Mouse (Mus musculus) kidney, adult 2 months (tissue): ENCODE measurements around the gene Adi1. TPM values are rescaled to one million over a fixed set of nuclear protein-coding genes. Genes with fewer than 3 reads are reported as not detected.

ENCODE experiments used
- DNase-seq: peaks from one replicate; pipeline ENCODE4 v3.0.0; 2021
- H3K27ac ChIP-seq: fragments of 200-500 bp; 2 replicates; pipeline ENCODE4 v1.5.1; 2012; ENCODE audit warnings: low read depth, low read length, control low read depth, inconsistent platforms; ENCODE audit not compliant: insufficient read depth
- H3K27me3 ChIP-seq: fragments of 200-500 bp; replicated peaks from 2 replicates; pipeline ENCODE4 v1.6.1; 2012; ENCODE audit warnings: mild to moderate bottlenecking, moderate library complexity, low read length, inconsistent platforms; ENCODE audit not compliant: control insufficient read depth, insufficient read depth
- H3K36me3 ChIP-seq: fragments of 200-500 bp; 2 replicates; pipeline ENCODE4 v1.6.1; 2012; ENCODE audit warnings: mild to moderate bottlenecking, moderate library complexity, low read length, inconsistent platforms; ENCODE audit not compliant: control insufficient read depth, insufficient read depth
- H3K4me1 ChIP-seq: fragments of 200-500 bp; 2 replicates; pipeline ENCODE4 v1.6.1; 2011; ENCODE audit warnings: low read length; ENCODE audit not compliant: control insufficient read depth, insufficient read depth
- H3K4me3 ChIP-seq: fragments of 200-500 bp; 2 replicates; pipeline ENCODE4 v1.5.1; 2011; ENCODE audit warnings: mild to moderate bottlenecking, low read depth, low read length, control low read depth; ENCODE audit not compliant: insufficient read depth
- CTCF ChIP-seq: fragments of 200-500 bp; conservative IDR thresholded peaks from 2 replicates; pipeline ENCODE4 v1.5.1; 2011; ENCODE audit warnings: low read depth, mild to moderate bottlenecking, control low read depth, low read length, moderate library complexity, mixed read lengths; ENCODE audit not compliant: insufficient read depth, insufficient read length
- POLR2A ChIP-seq: fragments of 200-500 bp; IDR thresholded peaks from one replicate; pipeline ENCODE4 v1.6.1; 2011; ENCODE audit warnings: low read depth, low read length, control low read depth
- WGBS: fragments of 180-500 bp; shearing (Covaris S2); methylation state at CpG from one replicate; pipeline ENCODE4 v1.1.7; 2018; 5-methylcytosine and 5-hydroxymethylcytosine counted together
- polyA plus RNA-seq: library from polyadenylated mRNA; depleted of rRNA; stranded (reverse); fragments of >200 nt; gene quantifications from 2 replicates; pipeline ENCODE4 v1.2.3, GENCODE M21; 2012

Adi1 gene
- polyA plus RNA-seq, 1 experiment, result 53.9 TPM

- no peak for DNase-seq
- Histone ChIP-seq H3K4me3 (no peak overlapping the region), H3K27ac (no peak overlapping the region), H3K27me3 (no peaks in the 10 kb centered on the region), H3K36me3 (no peaks in the 10 kb centered on the region), H3K4me1 (0 out of 2 replicates have a peak, but pooled peaks cover 7% of the 10 kb centered on the region)
- WGBS, result 77% methylated on average over 11 of the region's 11 CpGs
- TF ChIP-seq POLR2A, result no peak
- no peak for TF ChIP-seq CTCF
These were observed 26.3 kb downstream of the Adi1 start for GRCm38 (mm10) chr12:28701302-28701701.

- H3K27ac ChIP-seq, result no peak overlapping the region
- DNase-seq, result peak; percentile 15
- peak; percentile 27; the same call in 1 of the 2 replicates for TF ChIP-seq CTCF
- no peak for TF ChIP-seq POLR2A
- 27% methylated on average over 12 of the region's 12 CpGs for WGBS
- 0 out of 2 replicates have a peak, but pooled peaks cover 2% of the 10 kb centered on the region for H3K4me1 ChIP-seq
- no peak overlapping the region for H3K4me3 ChIP-seq
- H3K27me3 ChIP-seq, result no peaks in the 10 kb centered on the region
- no peaks in the 10 kb centered on the region for H3K36me3 ChIP-seq
These were observed 29.4 kb downstream of the Adi1 start for GRCm38 (mm10) chr12:28704381-28704780.

- 0 out of 2 replicates have a peak, but pooled peaks cover 2% of the 10 kb centered on the region for H3K4me1 ChIP-seq
- H3K27ac ChIP-seq, result no peak overlapping the region
- 83% methylated on average over 6 of the region's 6 CpGs for WGBS
- no peaks in the 10 kb centered on the region for H3K36me3 ChIP-seq
- TF ChIP-seq CTCF (no peak), POLR2A (no peak)
- no peak overlapping the region for H3K4me3 ChIP-seq
- no peaks in the 10 kb centered on the region for H3K27me3 ChIP-seq
- no peak for DNase-seq
These were observed 30.2 kb downstream of the Adi1 start for GRCm38 (mm10) chr12:28705204-28705603.

- no peaks in the 10 kb centered on the region for H3K36me3 ChIP-seq
- WGBS, result 75% methylated on average over 4 of the region's 4 CpGs
These were observed 33.1 kb downstream of the Adi1 start for GRCm38 (mm10) chr12:28708154-28708553.

GRCm38 (mm10) chr12:28710566-28711185, 35.6 kb downstream of the Adi1 start:
- no peaks in the 10 kb centered on the region for H3K27me3 ChIP-seq
- TF ChIP-seq POLR2A, result no peak
- no peak for TF ChIP-seq CTCF
- H3K27ac ChIP-seq, result no peak overlapping the region
- H3K4me3 ChIP-seq, result no peak overlapping the region
- H3K36me3 ChIP-seq, result no peaks in the 10 kb centered on the region
- no peak for DNase-seq
- 89% methylated on average over 22 of the region's 22 CpGs for whole genome bisulfite sequencing
- no peaks in the 10 kb centered on the region for H3K4me1 ChIP-seq

More at GRCm38 (mm10) chr12:28708154-28708553, 33.1 kb downstream of the Adi1 start:
- no peak for DNase-seq
- no peak for TF ChIP-seq POLR2A
- no peak for TF ChIP-seq CTCF
- H3K4me3 ChIP-seq, result no peak overlapping the region
- H3K27me3 ChIP-seq, result no peaks in the 10 kb centered on the region
- 0 out of 2 replicates have a peak, but pooled peaks cover 2% of the 10 kb centered on the region for H3K4me1 ChIP-seq
- H3K27ac ChIP-seq, result no peak overlapping the region

- DNase-seq, result no peak
- H3K4me1 ChIP-seq, result no peaks in the 10 kb centered on the region
- TF ChIP-seq POLR2A, result no peak
- TF ChIP-seq CTCF, result no peak
- 83% methylated on average over 24 of the region's 24 CpGs for WGBS
- no peaks in the 10 kb centered on the region for H3K27me3 ChIP-seq
- H3K27ac ChIP-seq, result no peak overlapping the region
- H3K4me3 ChIP-seq, result no peak overlapping the region
- H3K36me3 ChIP-seq, result no peaks in the 10 kb centered on the region
These were observed 40.0 kb downstream of the Adi1 start for GRCm38 (mm10) chr12:28714822-28715632.

- 63% methylated on average over 2 of the region's 2 CpGs for WGBS
- H3K36me3 ChIP-seq, result no peaks in the 10 kb centered on the region
- no peaks in the 10 kb centered on the region for H3K4me1 ChIP-seq
- no peak overlapping the region for H3K27ac ChIP-seq
- TF ChIP-seq CTCF, result no peak
- TF ChIP-seq POLR2A, result no peak
- H3K27me3 ChIP-seq, result no peaks in the 10 kb centered on the region
- DNase-seq, result no peak
- no peak overlapping the region for H3K4me3 ChIP-seq
These were observed 42.0 kb downstream of the Adi1 start for GRCm38 (mm10) chr12:28717066-28717465.

- peak; percentile 65 for DNase-seq
- Histone ChIP-seq H3K27ac (no peak overlapping the region), H3K27me3 (no peaks in the 10 kb centered on the region), H3K36me3 (no peaks in the 10 kb centered on the region), H3K4me1 (no peaks in the 10 kb centered on the region), H3K4me3 (no peak overlapping the region)
- WGBS, result 92% methylated on average over 2 of the region's 2 CpGs
- TF ChIP-seq POLR2A (no peak), CTCF (no peak)
These were observed 43.1 kb downstream of the Adi1 start for GRCm38 (mm10) chr12:28718106-28718505.
